ENCODE assay signal across 7 mouse cellular contexts in the genomic region with DNA sequence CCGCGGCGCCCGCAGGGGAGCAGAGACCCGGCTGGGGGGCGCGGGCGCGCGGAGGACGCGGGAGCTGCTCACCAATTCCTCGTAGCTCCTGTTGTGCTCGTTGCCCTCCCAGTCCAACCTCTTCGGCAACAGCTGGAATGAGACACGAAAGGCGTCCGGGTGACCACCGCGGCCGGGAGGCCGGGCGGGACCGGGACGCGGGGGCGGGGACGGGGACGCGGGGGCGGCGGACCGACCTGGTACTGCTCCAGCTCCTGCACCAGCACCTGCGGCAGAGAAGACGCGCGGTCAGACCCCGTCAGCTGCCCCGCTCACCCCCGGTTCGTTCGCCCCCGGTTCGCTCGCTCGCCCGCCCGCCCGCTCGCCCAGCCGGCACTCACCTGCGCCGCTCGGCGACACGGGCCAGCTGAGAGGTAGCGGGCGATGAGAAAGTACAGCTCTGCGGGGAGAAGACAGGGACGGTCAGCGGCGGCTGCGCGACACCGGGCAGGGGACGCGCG. TPM values are rescaled to one million over a fixed set of nuclear protein-coding genes. Genes with fewer than 3 reads are reported as not detected.
A peak's percentile ranks its signal among the peaks of the same experiment; 100 is the strongest.
DNase-seq lines count a peak whose midpoint lies in the region; ATAC-seq and TF ChIP-seq lines count a peak whose summit lies in the region.

No protein-coding gene starts in this region.

- TF ChIP-seq RAD21 in CH12.LX (IDR thresholded peaks at IDR 0.05; ENCODE audit: low read depth, low read length), result no peak

- no peak for TF ChIP-seq CTCF in CH12.LX (conservative IDR thresholded peaks at IDR 0.05 in 1 of 2, IDR thresholded peaks at IDR 0.05 in 1 of 2; ENCODE audit: low read depth in 2 of 2, low read length in 2 of 2)

- H3K36me3 ChIP-seq in CH12.LX (replicated peaks in 1 of 2; ENCODE audit: control insufficient read depth in 1 of 2, insufficient read depth in 1 of 2, low read length in 1 of 2) (no peaks in the 10 kb centered on the region), ES-E14 (ENCODE audit: control insufficient read depth, insufficient read depth, low read length, poor library complexity, severe bottlenecking) (peaks cover 22% of the 10 kb centered on the region)
- H3K36me3 ChIP-seq in limb, embryonic 10.5 days, result peaks cover 44% of the 10 kb centered on the region
- H3K36me3 ChIP-seq in midbrain, embryonic 13.5 days, result peaks cover 35% of the 10 kb centered on the region

- H3K9me3 ChIP-seq in CH12.LX (replicated peaks; ENCODE audit: low read length), result peaks cover 19% of the 10 kb centered on the region
- no peaks in the 10 kb centered on the region for H3K9me3 ChIP-seq in ES-E14 (ENCODE audit: control insufficient read depth, insufficient read depth, low read depth, low read length)
- H3K9me3 ChIP-seq in limb, embryonic 10.5 days (replicated peaks), result no peaks in the 10 kb centered on the region
- no peaks in the 10 kb centered on the region for H3K9me3 ChIP-seq in midbrain, embryonic 13.5 days

- H3K4me3 ChIP-seq in CH12.LX (replicated peaks in 1 of 3; ENCODE audit: low read depth in 2 of 3, low read length in 2 of 3, poor library complexity in 1 of 3) (peak overlapping the region; percentile 48 to 78 (median 53)), ES-E14 (ENCODE audit: insufficient read depth in 1 of 2, low read depth in 1 of 2, low read length in 2 of 2, poor library complexity in 1 of 2, severe bottlenecking in 1 of 2) (peak overlapping the region; percentile 96 to 99)
- H3K4me3 ChIP-seq in limb, embryonic 10.5 days, result peak overlapping the region; percentile 99
- H3K4me3 ChIP-seq in midbrain, embryonic 13.5 days (replicated peaks), result peak overlapping the region; percentile 74

- H3K79me2 ChIP-seq in CH12.LX (replicated peaks; ENCODE audit: control insufficient read depth, extremely low read depth, insufficient read depth, poor library complexity, severe bottlenecking), result no peaks in the 10 kb centered on the region

- no peak overlapping the region for H3K27ac ChIP-seq in CH12.LX (ENCODE audit: insufficient read depth, low read depth)
- H3K27ac ChIP-seq in ES-E14 (ENCODE audit: insufficient read depth, low read depth, low read length, poor library complexity, severe bottlenecking), result peak overlapping the region; percentile 97
- H3K27ac ChIP-seq in limb, embryonic 10.5 days, result peak overlapping the region; percentile 98
- peak overlapping the region; percentile 95 for H3K27ac ChIP-seq in midbrain, embryonic 13.5 days

- peak overlapping the region; percentile 57 for H3K9ac ChIP-seq in CH12.LX (ENCODE audit: insufficient read depth, low read depth)
- H3K9ac ChIP-seq in ES-E14 (ENCODE audit: insufficient read depth, low read depth, low read length, poor library complexity, severe bottlenecking), result peak overlapping the region; percentile 97
- peak overlapping the region; percentile 95 for H3K9ac ChIP-seq in midbrain, embryonic 13.5 days (replicated peaks)

- peak overlapping the region; percentile 30; the same call in 1 of the 2 replicates for H3K4me2 ChIP-seq in CH12.LX (ENCODE audit: insufficient read depth, low read depth, poor library complexity, severe bottlenecking)
- H3K4me2 ChIP-seq in midbrain, embryonic 13.5 days (replicated peaks), result peak overlapping the region; percentile 72

- peaks cover 60% of the 10 kb centered on the region for H3K27me3 ChIP-seq in CH12.LX (replicated peaks)
- H3K27me3 ChIP-seq in limb, embryonic 10.5 days (ENCODE audit: low read depth, poor library complexity, severe bottlenecking), result no peaks in the 10 kb centered on the region
- no peaks in the 10 kb centered on the region for H3K27me3 ChIP-seq in midbrain, embryonic 13.5 days

- peak; percentile 44 for ATAC-seq in midbrain, embryonic 13.5 days

- DNase-seq in CH12.LX (ENCODE audit: extremely low read depth) (no peak), ES-E14 (ENCODE audit: low read depth, low spot score) (no peak)
- DNase-seq in cerebellum, postnatal 10 days, result peak; percentile 76 to 83
- DNase-seq in heart, postnatal 4 days, result peak; percentile 74
- DNase-seq in limb, embryonic 10.5 days (ENCODE audit: low spot score), result no peak
- DNase-seq in urinary bladder, postnatal 14 days (ENCODE audit: low spot score), result peak; percentile 58

- WGBS in limb, embryonic 10.5 days, result under 1% methylated on average over 66 of the region's 68 CpGs
- WGBS in midbrain, embryonic 13.5 days, result 0% methylated on average over 64 of the region's 68 CpGs

- dilution Hi-C loops in CH12.LX (cut with MboI; ENCODE audit: extremely low pct_ligation_motif_present, extremely low pct_unique_long_range_greater_than_20kb, low sequenced_read_pairs), result no loop called here

- TF ChIP-seq EP300 in CH12.LX (IDR thresholded peaks at IDR 0.05; ENCODE audit: low read length), result no peak

- in situ Hi-C loops in CH12.LX (cut with MboI; ENCODE audit: low pct_ligation_motif_present, low pct_unique_long_range_greater_than_20kb, low sequenced_read_pairs), result no loop called here
- in situ Hi-C loops in ES-E14 (cut with MboI; ENCODE audit: low sequenced_read_pairs in 2 of 2, unreplicated experiment in 2 of 2), result no loop called here

- TF ChIP-seq POLR2A in CH12.LX (IDR thresholded peaks at IDR 0.05; ENCODE audit: low read depth, low read length), result no peak

- H3K4me1 ChIP-seq in CH12.LX (ENCODE audit: control insufficient read depth in 1 of 2, insufficient read depth in 2 of 2), result peaks cover 0 to 18% of the 10 kb centered on the region in 2 experiments; a peak in 2 of 4 replicates
- H3K4me1 ChIP-seq in ES-E14 (ENCODE audit: control insufficient read depth in 2 of 2, insufficient read depth in 2 of 2, low read length in 2 of 2, poor library complexity in 1 of 2), result peaks cover 7 to 9% of the 10 kb centered on the region in 2 experiments
- peaks cover 22% of the 10 kb centered on the region for H3K4me1 ChIP-seq in limb, embryonic 10.5 days
- H3K4me1 ChIP-seq in midbrain, embryonic 13.5 days (replicated peaks), result peaks cover 24% of the 10 kb centered on the region

TF ChIP-seq in CH12.LX, 34 proteins besides CTCF, POLR2A, EP300 and RAD21 (continues in another document):
- TF ChIP-seq MEF2A (IDR thresholded peaks at IDR 0.05; ENCODE audit: borderline replicate concordance, low read depth, low read length), result no peak
- no peak for TF ChIP-seq PAX5 (IDR thresholded peaks at IDR 0.05; ENCODE audit: low read length)
- TF ChIP-seq ZC3H11A (IDR thresholded peaks at IDR 0.05; ENCODE audit: low read depth, low read length), result no peak
- no peak for TF ChIP-seq ELF1 (IDR thresholded peaks at IDR 0.05; ENCODE audit: low read depth, low read length)
- no peak for TF ChIP-seq MAZ (IDR thresholded peaks at IDR 0.05; ENCODE audit: low read depth, low read length)
- TF ChIP-seq CHD2 (IDR thresholded peaks at IDR 0.05; ENCODE audit: low read length), result no peak
- no peak for TF ChIP-seq UBTF (IDR thresholded peaks at IDR 0.05; ENCODE audit: low read depth, low read length)
- TF ChIP-seq SIN3A (IDR thresholded peaks at IDR 0.05; ENCODE audit: low read length), result no peak
- no peak for TF ChIP-seq ZKSCAN1 (IDR thresholded peaks at IDR 0.05; ENCODE audit: borderline replicate concordance, low read depth, low read length)
- TF ChIP-seq MYC (IDR thresholded peaks at IDR 0.05; ENCODE audit: low read depth, low read length), result no peak
- TF ChIP-seq JUND (conservative IDR thresholded peaks at IDR 0.05; ENCODE audit: low read depth, low read length), result no peak
- no peak for TF ChIP-seq CHD1 (IDR thresholded peaks at IDR 0.05; ENCODE audit: low read depth, low read length)
- TF ChIP-seq POLR2AphosphoS2 (IDR thresholded peaks at IDR 0.05; ENCODE audit: low read depth, low read length), result no peak
- no peak for TF ChIP-seq ZMIZ1 (IDR thresholded peaks at IDR 0.05; ENCODE audit: low read depth, low read length)
- TF ChIP-seq RCOR1 (conservative IDR thresholded peaks at IDR 0.05; ENCODE audit: low read depth, low read length), result no peak

TF ChIP-seq in ES-E14, 5 proteins besides CTCF, POLR2A, EP300 and RAD21:
- TF ChIP-seq MAFK (IDR thresholded peaks at IDR 0.05; ENCODE audit: insufficient read depth, low read depth, low read length) (no peak), HCFC1 (IDR thresholded peaks at IDR 0.05; ENCODE audit: borderline replicate concordance, insufficient read depth, low read length) (no peak), ZC3H11A (IDR thresholded peaks at IDR 0.05; ENCODE audit: borderline replicate concordance, low read depth, low read length) (no peak), CHD2 (IDR thresholded peaks at IDR 0.05; ENCODE audit: low read depth, low read length) (no peak), ZNF384 (IDR thresholded peaks at IDR 0.05; ENCODE audit: low read depth, low read length) (no peak)

RNA-seq across cellular contexts. Expression of a gene that starts 0.5 kb away (rescaled TPM):
- total RNA-seq in CH12.LX (2012; rRNA removed) (7.1 and 8.1 TPM in 2 replicates), CH12.LX (2014; rRNA removed) (4.3 and 4.4 TPM in 2 replicates), ES-E14 (2012; rRNA removed) (117 and 146 TPM in 2 replicates)
- 3.4 and 4.4 TPM in 2 replicates for polyA plus RNA-seq in CH12.LX (2012; ENCODE audit: insufficient read length, low read depth)
- total RNA-seq in heart, postnatal 4 days (2021), result 100 to 1,000 TPM; 101 to 109 TPM
- 123 and 146 TPM in 2 replicates for polyA plus RNA-seq in limb, embryonic 10.5 days (2016; fragmentation: Nextera tagmentation; extraction: Ambion mirVana)
- polyA plus RNA-seq in midbrain, embryonic 13.5 days (2015; fragmentation: Nextera tagmentation; extraction: Ambion mirVana), result 287 and 303 TPM in 2 replicates

RNA-seq across cellular contexts. Expression of a gene that starts 45.7 kb away (rescaled TPM):
- total RNA-seq in CH12.LX (2012; rRNA removed) (243 and 304 TPM in 2 replicates), CH12.LX (2014; rRNA removed) (394 and 426 TPM in 2 replicates), ES-E14 (2012; rRNA removed) (278 and 403 TPM in 2 replicates)
- 745 and 979 TPM in 2 replicates for polyA plus RNA-seq in CH12.LX (2012; ENCODE audit: insufficient read length, low read depth)
- total RNA-seq in heart, postnatal 4 days (2021), result 100 to 1,000 TPM; 118 to 131 TPM
- 979 and 1,015 TPM in 2 replicates for polyA plus RNA-seq in limb, embryonic 10.5 days (2016; fragmentation: Nextera tagmentation; extraction: Ambion mirVana)
- 509 and 559 TPM in 2 replicates for polyA plus RNA-seq in midbrain, embryonic 13.5 days (2015; fragmentation: Nextera tagmentation; extraction: Ambion mirVana)

Comparison
In these comparisons a context has a peak if more than half of its experiments do, and no peak if none do; other contexts are left out.
1. DNase-seq: peak in cerebellum, postnatal 10 days (2 of 2), heart, postnatal 4 days (single experiment) and urinary bladder, postnatal 14 days (single experiment); none in CH12.LX (single experiment), ES-E14 (single experiment) and limb, embryonic 10.5 days (single experiment).
2. RNA of a gene that starts 0.5 kb away (total RNA-seq): 117 to 146 TPM in ES-E14 and 101 to 109 TPM in heart, postnatal 4 days; 4.3 to 8.1 TPM in CH12.LX; every median in the first group is over 10 times any median in the second.
3. Peak in every context shown above with its lines, with median percentiles within 50 percentile points of each other: H3K4me3 ChIP-seq and H3K9ac ChIP-seq.